Mouse (Mus musculus): ENCODE measurements around the gene Btnl10.

Gene Btnl10

GRCm38 (mm10) chr11:58917745-58918366 is at the start of gene Btnl10:
Gene Btnl10 (plus strand): TSS chr11:58917908.
- no peak for DNase-seq (ENCODE audit: low spot score)

GRCm38 (mm10) chr11:58867954-58868330 is 49.8 kb upstream of the Btnl10 start:
- no peak for DNase-seq (ENCODE audit: low spot score)

- DNase-seq (ENCODE audit: low spot score) = no peak
These were observed 46.7 kb upstream of the Btnl10 start for GRCm38 (mm10) chr11:58870961-58871360.

- DNase-seq (ENCODE audit: low spot score) = no peak
These were observed 34.0 kb upstream of the Btnl10 start for GRCm38 (mm10) chr11:58883756-58884155.

GRCm38 (mm10) chr11:58890511-58890910 is 27.2 kb upstream of the Btnl10 start:
- DNase-seq (ENCODE audit: low spot score) = no peak

- no peak for DNase-seq (ENCODE audit: low spot score)
These were observed 23.3 kb upstream of the Btnl10 start for GRCm38 (mm10) chr11:58894456-58894855.

- no peak for DNase-seq (ENCODE audit: low spot score)
These were observed 20.2 kb upstream of the Btnl10 start for GRCm38 (mm10) chr11:58897485-58897884.

- no peak for DNase-seq (ENCODE audit: low spot score)
These were observed 16.6 kb upstream of the Btnl10 start for GRCm38 (mm10) chr11:58901080-58901479.

- peak; percentile 84 for DNase-seq (ENCODE audit: low spot score)
These were observed 13.9 kb upstream of the Btnl10 start, which contains the start of gene Zfp39 for GRCm38 (mm10) chr11:58903511-58904409. Gene Zfp39 (minus strand): TSS chr11:58904225.

GRCm38 (mm10) chr11:58904410-58904718 is 13.3 kb upstream of the Btnl10 start:
- no peak for DNase-seq (ENCODE audit: low spot score)

GRCm38 (mm10) chr11:58904838-58905237 is 12.9 kb upstream of the Btnl10 start:
- DNase-seq (ENCODE audit: low spot score) = no peak

GRCm38 (mm10) chr11:58913776-58914175 is 3.9 kb upstream of the Btnl10 start:
- DNase-seq (ENCODE audit: low spot score) = no peak

GRCm38 (mm10) chr11:58914461-58915028 is 3.2 kb upstream of the Btnl10 start:
- DNase-seq (ENCODE audit: low spot score) = no peak

- no peak for DNase-seq (ENCODE audit: low spot score)
These were observed 596 bp upstream of the Btnl10 start for GRCm38 (mm10) chr11:58916879-58917744.

GRCm38 (mm10) chr11:58918759-58919158 is 1.1 kb downstream of the Btnl10 start:
- no peak for DNase-seq (ENCODE audit: low spot score)

GRCm38 (mm10) chr11:58922420-58922819 is 4.7 kb downstream of the Btnl10 start:
- no peak for DNase-seq (ENCODE audit: low spot score)

- no peak for DNase-seq (ENCODE audit: low spot score)
These were observed 8.9 kb downstream of the Btnl10 start for GRCm38 (mm10) chr11:58926651-58927050.

- no peak for DNase-seq (ENCODE audit: low spot score)
These were observed 9.3 kb downstream of the Btnl10 start for GRCm38 (mm10) chr11:58927053-58927452.

- no peak for DNase-seq (ENCODE audit: low spot score)
These were observed 10.3 kb downstream of the Btnl10 start for GRCm38 (mm10) chr11:58927790-58928651.

- no peak for DNase-seq (ENCODE audit: low spot score)
These were observed 11.3 kb downstream of the Btnl10 start for GRCm38 (mm10) chr11:58929055-58929454.

GRCm38 (mm10) chr11:58929641-58930040 is 11.9 kb downstream of the Btnl10 start:
- DNase-seq (ENCODE audit: low spot score) = no peak
